Mouse (Mus musculus) A20 (cell line): Measurements from ENCODE around the gene Plac8.

Experiments used
- DNase-seq: peaks from one replicate; pipeline ENCODE4 v3.0.0-alpha.2; 2011; ENCODE audit warnings: low read depth, low spot score

Gene Plac8

GRCm38 (mm10) chr5:100581622-100582434 is 9.8 kb upstream of the Plac8 start:
- peak; percentile 78 for DNase-seq

GRCm38 (mm10) chr5:100578863-100579411 is 6.9 kb upstream of the Plac8 start:
- DNase-seq = peak; percentile 81

GRCm38 (mm10) chr5:100574771-100575170 is 2.7 kb upstream of the Plac8 start:
- DNase-seq = no peak

- DNase-seq = no peak
These were observed 1.2 kb upstream of the Plac8 start for GRCm38 (mm10) chr5:100573256-100573655.

- DNase-seq = no peak
These were observed 1.3 kb downstream of the Plac8 start for GRCm38 (mm10) chr5:100570716-100571115.

GRCm38 (mm10) chr5:100569997-100570595 is 1.9 kb downstream of the Plac8 start:
- DNase-seq = no peak

GRCm38 (mm10) chr5:100569250-100569934 is 2.7 kb downstream of the Plac8 start:
- DNase-seq = no peak

- no peak for DNase-seq
These were observed 3.2 kb downstream of the Plac8 start for GRCm38 (mm10) chr5:100568802-100569201.

- DNase-seq = no peak
These were observed 3.9 kb downstream of the Plac8 start for GRCm38 (mm10) chr5:100568177-100568576.

- no peak for DNase-seq
These were observed 4.6 kb downstream of the Plac8 start for GRCm38 (mm10) chr5:100567258-100568032.

GRCm38 (mm10) chr5:100566798-100567197 is 5.2 kb downstream of the Plac8 start:
- no peak for DNase-seq

GRCm38 (mm10) chr5:100562702-100563101 is 9.3 kb downstream of the Plac8 start:
- no peak for DNase-seq

GRCm38 (mm10) chr5:100559357-100559756 is 12.7 kb downstream of the Plac8 start:
- DNase-seq = no peak

- DNase-seq = no peak
These were observed 13.3 kb downstream of the Plac8 start for GRCm38 (mm10) chr5:100558783-100559182.

- DNase-seq = no peak
These were observed 14.5 kb downstream of the Plac8 start for GRCm38 (mm10) chr5:100557537-100557936.

- DNase-seq = no peak
These were observed 15.0 kb downstream of the Plac8 start for GRCm38 (mm10) chr5:100557019-100557418.

- DNase-seq = no peak
These were observed 18.6 kb downstream of the Plac8 start for GRCm38 (mm10) chr5:100553426-100553825.

GRCm38 (mm10) chr5:100551952-100552351 is 20.1 kb downstream of the Plac8 start:
- DNase-seq = no peak

GRCm38 (mm10) chr5:100550151-100550550 is 21.9 kb downstream of the Plac8 start:
- no peak for DNase-seq

GRCm38 (mm10) chr5:100549311-100549710 is 22.7 kb downstream of the Plac8 start:
- no peak for DNase-seq

GRCm38 (mm10) chr5:100548236-100548635 is 23.8 kb downstream of the Plac8 start:
- no peak for DNase-seq
